Mouse (Mus musculus): ENCODE data around the gene Plxna1. TPM values are rescaled to one million over a fixed set of nuclear protein-coding genes. Genes with fewer than 3 reads are reported as not detected.
A peak's percentile ranks its signal among the peaks of the same experiment; 100 is the strongest.

Plxna1 gene
- polyA plus RNA-seq, 1 experiment: 27.1 TPM

- H3K27ac ChIP-seq (ENCODE audit: control insufficient read depth, insufficient read depth, low read depth, low read length): no peak overlapping the region
- no peaks in the 10 kb centered on the region for H3K36me3 ChIP-seq (ENCODE audit: control insufficient read depth, insufficient read depth, low read length)
- no peaks in the 10 kb centered on the region; the same call in 1 of the 2 replicates for H3K4me1 ChIP-seq (ENCODE audit: control insufficient read depth, insufficient read depth, low read length)
- H3K27me3 ChIP-seq (ENCODE audit: control insufficient read depth, insufficient read depth, low read length): no peaks in the 10 kb centered on the region
- no peak for TF ChIP-seq CTCF (IDR thresholded peaks at IDR 0.05; ENCODE audit: control insufficient read depth, insufficient read depth, insufficient replicate concordance, low read depth, low read length)
- H3K4me3 ChIP-seq (ENCODE audit: control insufficient read depth, low read depth, low read length): no peak overlapping the region
Measured at GRCm38 (mm10) chr6:89310236-89310635, 52.2 kb downstream of the Plxna1 start.

DNA sequence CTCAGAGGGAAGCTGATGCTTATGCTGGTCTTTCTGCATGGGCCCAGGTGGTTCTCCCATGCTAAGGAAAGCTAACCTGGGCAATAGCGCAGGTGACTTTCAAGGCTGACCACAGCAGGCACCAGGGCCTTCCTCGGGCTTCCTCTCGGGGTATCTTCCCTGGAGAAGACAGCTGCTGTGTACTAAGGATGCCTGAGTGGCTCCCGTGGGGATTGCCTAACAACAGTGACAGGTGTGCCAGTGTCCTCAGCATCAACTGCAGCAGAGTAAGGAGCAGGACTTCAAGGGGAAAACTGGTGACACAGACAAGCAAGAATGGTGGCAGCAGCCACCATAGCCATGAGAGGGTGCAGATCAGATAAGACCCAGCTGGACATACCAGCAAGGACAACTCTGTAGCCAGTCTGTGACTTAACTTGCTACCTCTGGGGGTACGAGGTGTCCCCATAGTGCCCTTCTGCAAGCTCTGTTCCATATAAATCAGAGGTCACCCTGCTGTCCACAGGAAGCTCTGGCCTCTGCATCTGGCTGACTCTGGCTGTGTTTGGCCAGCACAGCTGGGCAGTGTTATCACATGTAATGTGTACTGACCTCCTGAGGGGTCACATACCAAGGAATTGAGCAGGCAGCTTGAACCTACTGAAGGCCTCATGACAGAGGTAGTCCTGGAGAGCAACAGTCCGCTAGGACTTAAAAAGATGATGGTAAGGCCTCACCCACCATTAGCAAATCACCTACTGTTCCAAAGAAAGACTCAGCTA lies 54.0 kb downstream of the Plxna1 start:
- no peak overlapping the region for H3K27ac ChIP-seq (ENCODE audit: control insufficient read depth, insufficient read depth, low read depth, low read length)
- H3K4me3 ChIP-seq (ENCODE audit: control insufficient read depth, low read depth, low read length): no peak overlapping the region
- H3K4me1 ChIP-seq (ENCODE audit: control insufficient read depth, insufficient read depth, low read length): no peaks in the 10 kb centered on the region; the same call in 1 of the 2 replicates
- TF ChIP-seq POLR2A (IDR thresholded peaks at IDR 0.05; ENCODE audit: control insufficient read depth, low read depth, low read length) (no peak), CTCF (IDR thresholded peaks at IDR 0.05; ENCODE audit: control insufficient read depth, insufficient read depth, insufficient replicate concordance, low read depth, low read length) (no peak)
- no peaks in the 10 kb centered on the region for H3K27me3 ChIP-seq (ENCODE audit: control insufficient read depth, insufficient read depth, low read length)
- H3K36me3 ChIP-seq (ENCODE audit: control insufficient read depth, insufficient read depth, low read length): no peaks in the 10 kb centered on the region

DNA sequence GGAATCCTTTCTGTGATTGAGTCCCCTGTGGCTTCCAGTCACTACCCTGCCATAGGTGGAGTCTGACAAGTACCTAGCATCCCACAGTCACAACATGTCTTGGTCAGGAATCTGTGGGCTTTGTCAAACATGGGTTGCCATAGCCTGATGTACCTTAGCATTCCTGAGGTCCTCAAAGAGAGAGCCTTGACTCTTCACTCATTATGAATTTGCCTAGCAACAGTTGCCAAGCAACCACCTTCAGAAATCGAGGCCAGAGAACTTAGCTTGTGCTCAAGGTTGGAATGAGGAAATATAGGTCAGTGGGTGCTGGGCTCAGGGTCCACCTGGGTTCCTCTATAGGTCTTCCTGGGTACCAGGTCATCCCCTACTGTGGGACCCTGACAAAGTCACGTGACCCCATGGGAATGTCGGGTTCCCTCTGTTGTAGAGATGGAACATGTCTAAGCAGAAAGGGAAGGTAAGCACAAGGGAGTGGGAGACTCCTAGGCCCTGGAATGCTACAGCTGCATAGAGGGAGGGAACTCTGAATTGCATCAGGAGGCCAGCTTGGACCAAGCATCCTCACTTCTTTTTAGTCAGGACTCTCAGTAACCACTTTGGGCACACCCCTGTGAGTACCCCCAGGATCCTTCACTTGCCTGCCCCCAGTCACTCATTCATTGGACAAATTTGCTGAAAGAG lies 57.9 kb downstream of the Plxna1 start:
- H3K4me1 ChIP-seq (ENCODE audit: control insufficient read depth, insufficient read depth, low read length): no peaks in the 10 kb centered on the region; the same call in 1 of the 2 replicates
- H3K27ac ChIP-seq (ENCODE audit: control insufficient read depth, insufficient read depth, low read depth, low read length): no peak overlapping the region
- H3K36me3 ChIP-seq (ENCODE audit: control insufficient read depth, insufficient read depth, low read length): no peaks in the 10 kb centered on the region
- no peaks in the 10 kb centered on the region for H3K27me3 ChIP-seq (ENCODE audit: control insufficient read depth, insufficient read depth, low read length)
- no peak for TF ChIP-seq POLR2A (IDR thresholded peaks at IDR 0.05; ENCODE audit: control insufficient read depth, low read depth, low read length)
- no peak for TF ChIP-seq CTCF (IDR thresholded peaks at IDR 0.05; ENCODE audit: control insufficient read depth, insufficient read depth, insufficient replicate concordance, low read depth, low read length)
- H3K4me3 ChIP-seq (ENCODE audit: control insufficient read depth, low read depth, low read length): peak overlapping the region; percentile 25

DNA sequence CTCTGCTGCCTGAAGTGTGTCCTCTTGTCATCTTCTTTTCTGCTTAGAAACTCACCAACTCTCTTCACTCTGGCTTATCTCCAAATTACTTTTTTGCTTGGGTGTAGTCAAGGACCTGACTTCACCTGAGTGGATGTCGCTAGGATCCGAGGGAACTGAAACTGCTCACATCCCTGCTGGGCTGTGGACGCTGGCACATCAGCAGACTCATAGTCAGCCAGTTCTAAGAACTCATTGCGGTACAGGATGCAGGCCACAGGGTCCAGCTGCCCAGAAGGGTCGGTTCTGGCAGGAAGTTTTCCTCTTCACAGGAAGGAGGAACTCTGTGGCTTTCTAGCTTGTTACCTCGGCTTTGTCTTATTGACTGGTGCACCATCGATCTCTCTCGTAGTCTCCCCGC lies 62.6 kb downstream of the Plxna1 start:
- Histone ChIP-seq H3K27me3 (ENCODE audit: control insufficient read depth, insufficient read depth, low read length) (no peaks in the 10 kb centered on the region), H3K27ac (ENCODE audit: control insufficient read depth, insufficient read depth, low read depth, low read length) (no peak overlapping the region), H3K4me3 (ENCODE audit: control insufficient read depth, low read depth, low read length) (no peak overlapping the region), H3K36me3 (ENCODE audit: control insufficient read depth, insufficient read depth, low read length) (no peaks in the 10 kb centered on the region), H3K4me1 (ENCODE audit: control insufficient read depth, insufficient read depth, low read length) (no peaks in the 10 kb centered on the region)
- TF ChIP-seq POLR2A (IDR thresholded peaks at IDR 0.05; ENCODE audit: control insufficient read depth, low read depth, low read length) (no peak), CTCF (IDR thresholded peaks at IDR 0.05; ENCODE audit: control insufficient read depth, insufficient read depth, insufficient replicate concordance, low read depth, low read length) (no peak)

GRCm38 (mm10) chr6:89296909-89297695 lies 65.3 kb downstream of the Plxna1 start:
- H3K27me3 ChIP-seq (ENCODE audit: control insufficient read depth, insufficient read depth, low read length): no peaks in the 10 kb centered on the region
- H3K4me1 ChIP-seq (ENCODE audit: control insufficient read depth, insufficient read depth, low read length): no peaks in the 10 kb centered on the region
- no peak overlapping the region for H3K27ac ChIP-seq (ENCODE audit: control insufficient read depth, insufficient read depth, low read depth, low read length)
- TF ChIP-seq CTCF (IDR thresholded peaks at IDR 0.05; ENCODE audit: control insufficient read depth, insufficient read depth, insufficient replicate concordance, low read depth, low read length) (no peak), POLR2A (IDR thresholded peaks at IDR 0.05; ENCODE audit: control insufficient read depth, low read depth, low read length) (no peak)
- H3K36me3 ChIP-seq (ENCODE audit: control insufficient read depth, insufficient read depth, low read length): no peaks in the 10 kb centered on the region
- H3K4me3 ChIP-seq (ENCODE audit: control insufficient read depth, low read depth, low read length): no peak overlapping the region

DNA sequence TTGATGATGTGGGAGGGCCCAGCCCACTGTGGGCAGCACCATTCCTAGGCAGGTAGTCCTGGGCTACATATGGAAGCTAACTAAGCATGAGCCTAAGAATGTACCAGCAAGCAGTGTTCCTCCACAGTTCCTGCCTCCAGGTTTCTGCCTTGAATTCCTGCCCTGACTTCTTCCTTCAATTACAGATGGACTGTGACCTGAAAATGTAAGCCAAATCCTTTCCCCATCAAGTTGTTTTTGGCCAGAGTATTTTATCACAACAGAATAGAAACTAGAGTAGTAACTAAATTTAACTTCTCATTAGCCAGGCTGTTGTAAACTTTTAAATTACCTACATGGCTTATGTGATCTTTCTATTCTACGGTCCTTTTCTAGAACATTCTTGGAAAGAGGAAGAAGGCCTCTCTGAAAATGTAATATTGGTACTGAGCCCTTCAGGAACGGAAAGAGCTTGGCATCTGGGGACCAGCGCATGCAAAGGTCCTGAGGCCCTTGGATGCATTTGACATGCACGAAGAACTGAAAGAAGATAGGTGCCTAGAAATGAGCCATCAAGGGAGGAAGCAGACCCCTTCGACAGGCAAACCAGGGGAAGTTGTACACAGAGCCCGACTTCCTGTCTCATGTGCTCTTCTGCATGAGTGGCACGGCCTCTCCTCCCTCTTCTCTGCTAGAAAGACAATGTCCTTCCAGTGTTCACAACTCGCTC lies 66.3 kb downstream of the Plxna1 start:
- no peaks in the 10 kb centered on the region for H3K36me3 ChIP-seq (ENCODE audit: control insufficient read depth, insufficient read depth, low read length)
- no peak overlapping the region for H3K4me3 ChIP-seq (ENCODE audit: control insufficient read depth, low read depth, low read length)
- no peaks in the 10 kb centered on the region for H3K27me3 ChIP-seq (ENCODE audit: control insufficient read depth, insufficient read depth, low read length)
- TF ChIP-seq POLR2A (IDR thresholded peaks at IDR 0.05; ENCODE audit: control insufficient read depth, low read depth, low read length) (no peak), CTCF (IDR thresholded peaks at IDR 0.05; ENCODE audit: control insufficient read depth, insufficient read depth, insufficient replicate concordance, low read depth, low read length) (no peak)
- no peaks in the 10 kb centered on the region for H3K4me1 ChIP-seq (ENCODE audit: control insufficient read depth, insufficient read depth, low read length)
- H3K27ac ChIP-seq (ENCODE audit: control insufficient read depth, insufficient read depth, low read depth, low read length): no peak overlapping the region
